18 mouse cellular contexts compared by ENCODE assay signal in the genomic region with DNA sequence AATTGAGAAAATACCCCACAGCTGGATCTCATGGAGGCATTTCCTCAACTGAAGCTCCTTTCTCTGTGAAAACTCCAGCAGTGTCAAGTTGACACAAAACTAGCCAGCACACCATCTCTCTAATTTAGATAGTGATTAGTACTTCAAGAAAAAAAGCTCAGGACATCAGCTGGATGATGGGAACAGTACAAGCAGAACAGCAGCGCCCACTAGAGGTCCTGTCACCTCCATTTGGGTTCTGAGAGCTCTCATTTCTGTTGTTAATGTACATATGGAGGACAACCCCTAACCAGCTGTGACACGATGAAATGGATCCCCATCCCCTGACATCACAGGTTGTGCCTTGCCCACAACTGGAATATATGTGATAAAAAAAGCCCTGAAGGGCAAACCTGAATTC.
DNase-seq lines count a peak whose midpoint lies in the region; ATAC-seq and TF ChIP-seq lines count a peak whose summit lies in the region.
"Had no signal": no experiment of that assay in that cellular context is flagged by ENCODE, and none has a peak within 500 bp of the region (broad histone marks: within the 10 kb centered on the region; RNA-seq: fewer than 3 reads in every experiment).

No protein-coding gene starts in this region.

- H3K27me3 ChIP-seq in kidney, adult 2 months (replicated peaks; ENCODE audit: control insufficient read depth, insufficient read depth, low read length) = no peaks in the 10 kb centered on the region
- H3K27me3 ChIP-seq in kidney, embryonic 16.5 days (ENCODE audit: insufficient read depth, low read length) = no peaks in the 10 kb centered on the region
- H3K27me3 ChIP-seq in Patski = no peaks in the 10 kb centered on the region
- H3K27me3 ChIP-seq: embryonic facial prominence, embryonic 12.5 days; heart, embryonic 13.5 days; hindbrain, embryonic 12.5 days; lung, embryonic 15.5 days; neural tube, embryonic 12.5 days had no signal

- no peaks in the 10 kb centered on the region for H3K36me3 ChIP-seq in kidney, adult 2 months (ENCODE audit: control insufficient read depth, insufficient read depth, low read length)
- no peaks in the 10 kb centered on the region for H3K36me3 ChIP-seq in kidney, embryonic 16.5 days (ENCODE audit: insufficient read depth, low read length)
- H3K36me3 ChIP-seq: embryonic facial prominence, embryonic 12.5 days; heart, embryonic 13.5 days; hindbrain, embryonic 12.5 days; lung, embryonic 15.5 days; neural tube, embryonic 12.5 days had no signal

- in situ Hi-C loops in Patski (cut with MboI; ENCODE audit: low pct_unique_long_range_greater_than_20kb) = no loop called here

- H3K27ac ChIP-seq in kidney, adult 2 months (ENCODE audit: insufficient read depth, low read depth, low read length) = no peak overlapping the region
- H3K27ac ChIP-seq in kidney, embryonic 16.5 days (ENCODE audit: low read length) = no peak overlapping the region
- H3K27ac ChIP-seq: embryonic facial prominence, embryonic 12.5 days; heart, embryonic 13.5 days; hindbrain, embryonic 12.5 days; lung, embryonic 15.5 days; neural tube, embryonic 12.5 days had no signal

- 91% methylated on average over 2 of the region's 2 CpGs for WGBS in kidney, adult 2 months
- WGBS in kidney, embryonic 16.5 days = 76% methylated on average over 2 of the region's 2 CpGs

- POLR2A ChIA-PET in Patski (lab: Charles Lee) = no interaction called here

- H3K4me2 ChIP-seq in kidney, embryonic 16.5 days (replicated peaks; ENCODE audit: low read depth, low read length) = no peak overlapping the region
- H3K4me2 ChIP-seq: embryonic facial prominence, embryonic 12.5 days; heart, embryonic 13.5 days; hindbrain, embryonic 12.5 days; lung, embryonic 15.5 days; neural tube, embryonic 12.5 days had no signal

- TF ChIP-seq CTCF in kidney, adult 2 months (conservative IDR thresholded peaks at IDR 0.05; ENCODE audit: insufficient read depth, insufficient read length, low read depth, low read length) = peak; percentile 31; the same call in 1 of the 2 replicates
- TF ChIP-seq CTCF in Patski (IDR thresholded peaks at IDR 0.05) = peak; percentile 51

- H3K4me1 ChIP-seq in kidney, adult 2 months (ENCODE audit: control insufficient read depth, insufficient read depth, low read length) = peaks cover 7% of the 10 kb centered on the region
- peaks cover 6% of the 10 kb centered on the region; the same call in 1 of the 2 replicates for H3K4me1 ChIP-seq in kidney, embryonic 16.5 days (ENCODE audit: insufficient read depth, low read length)

- no peak for ATAC-seq in kidney, embryonic 16.5 days (ENCODE audit: low FRiP score, low TSS enrichment)
- no peak for ATAC-seq in Patski
- ATAC-seq: activated CD4-positive, CD25-positive, alpha-beta regulatory T cell, adult 4 months had no signal

- H3K9ac ChIP-seq in kidney, embryonic 16.5 days (replicated peaks; ENCODE audit: low read length) = no peak overlapping the region
- H3K9ac ChIP-seq: embryonic facial prominence, embryonic 12.5 days; heart, embryonic 13.5 days; hindbrain, embryonic 12.5 days; lung, embryonic 15.5 days; neural tube, embryonic 12.5 days had no signal

- H3K9me3 ChIP-seq in kidney, embryonic 16.5 days (ENCODE audit: low read length) = no peaks in the 10 kb centered on the region
- H3K9me3 ChIP-seq: embryonic facial prominence, embryonic 12.5 days; heart, embryonic 13.5 days; hindbrain, embryonic 12.5 days; lung, embryonic 15.5 days; neural tube, embryonic 12.5 days had no signal

- peak; percentile 17 for DNase-seq in embryo, embryonic 10 days (ENCODE audit: low spot score)
- no peak for DNase-seq in embryo, embryonic 11 days
- DNase-seq in kidney, adult 2 months = no peak
- DNase-seq in 3T3-L1 (ENCODE audit: low read depth, low spot score) = peak; percentile 20
- DNase-seq in Patski (ENCODE audit: low read depth, low spot score) = no peak
- DNase-seq in left cerebral cortex, adult 8-10 months (ENCODE audit: low spot score in 2 of 2) = no peak
- no peak for DNase-seq in right cerebral cortex, postnatal 14 days
- DNase-seq: cerebellum, postnatal 10 days; gastrocnemius, postnatal 36 days; kidney, adult 8-10 months; thymus, adult 18-20 months had no signal

- CTCF ChIA-PET in Patski (lab: Charles Lee) = no interaction called here

- TF ChIP-seq POLR2A in kidney, adult 2 months (IDR thresholded peaks at IDR 0.05; ENCODE audit: low read depth, low read length) = no peak

- no peak overlapping the region for H3K4me3 ChIP-seq in kidney, adult 2 months (ENCODE audit: insufficient read depth, low read depth, low read length)
- no peak overlapping the region for H3K4me3 ChIP-seq in kidney, embryonic 16.5 days (ENCODE audit: low read length)
- H3K4me3 ChIP-seq: embryonic facial prominence, embryonic 12.5 days; heart, embryonic 13.5 days; hindbrain, embryonic 12.5 days; lung, embryonic 15.5 days; neural tube, embryonic 12.5 days had no signal

Comparison
In these comparisons a context has a peak if more than half of its experiments do, and no peak if none do; other contexts are left out.
1. DNase-seq: peak in embryo, embryonic 10 days (single experiment) and 3T3-L1 (single experiment); none in embryo, embryonic 11 days (single experiment), kidney, adult 2 months (single experiment), Patski (single experiment), left cerebral cortex, adult 8-10 months (0 of 2) and right cerebral cortex, postnatal 14 days (single experiment).